Mouse (Mus musculus) activated CD4-positive, CD25-positive, alpha-beta regulatory T cell, adult 4 months (primary cell): ENCODE data around the gene Smtn. TPM values are rescaled to one million over a fixed set of nuclear protein-coding genes. Genes with fewer than 3 reads are reported as not detected.
A peak's percentile ranks its signal among the peaks of the same experiment; 100 is the strongest.

ENCODE experiments used
- ATAC-seq: one replicate; pipeline ENCODE4 v1.8.0; 2017
- polyA plus RNA-seq, 2 experiments: library from polyadenylated mRNA; unstranded; fragments of 100-300 nt; shearing (Covaris generic); gene quantifications; one replicate each; pipeline ENCODE4 v1.2.1; 2017

Gene Smtn
- polyA plus RNA-seq, 2 experiments from 2014 or later, result 1.7 to 3.4 TPM

- ATAC-seq, result no peak
These were observed 32.2 kb downstream of the Smtn start for GRCm38 (mm10) chr11:3508226-3508625.

- no peak for ATAC-seq
These were observed 36.4 kb downstream of the Smtn start for GRCm38 (mm10) chr11:3503755-3504693.

- no peak for ATAC-seq
These were observed 37.8 kb downstream of the Smtn start for GRCm38 (mm10) chr11:3502459-3503072.

GRCm38 (mm10) chr11:3502057-3502456, 38.4 kb downstream of the Smtn start:
- no peak for ATAC-seq

- no peak for ATAC-seq
These were observed 43.1 kb downstream of the Smtn start for GRCm38 (mm10) chr11:3497296-3497695.

- ATAC-seq, result no peak
These were observed 43.7 kb downstream of the Smtn start for GRCm38 (mm10) chr11:3496756-3497155.

- ATAC-seq, result no peak
These were observed 44.9 kb downstream of the Smtn start for GRCm38 (mm10) chr11:3495496-3495895.

- no peak for ATAC-seq
These were observed 45.6 kb downstream of the Smtn start for GRCm38 (mm10) chr11:3494857-3495256.

GRCm38 (mm10) chr11:3492748-3493147, 47.7 kb downstream of the Smtn start:
- ATAC-seq, result no peak

GRCm38 (mm10) chr11:3489036-3489435, 51.4 kb downstream of the Smtn start:
- ATAC-seq, result no peak

GRCm38 (mm10) chr11:3487952-3488570, 52.4 kb downstream of the Smtn start, which contains the start of gene Pla2g3:
TSS of gene Pla2g3 (plus strand) at chr11:3488284.
- ATAC-seq, result no peak

GRCm38 (mm10) chr11:3486349-3486748, 54.1 kb downstream of the Smtn start:
- no peak for ATAC-seq

GRCm38 (mm10) chr11:3483980-3484642, 56.3 kb downstream of the Smtn start:
- ATAC-seq, result no peak

GRCm38 (mm10) chr11:3475489-3475888, 64.9 kb downstream of the Smtn start:
- no peak for ATAC-seq

GRCm38 (mm10) chr11:3474480-3475115, 65.8 kb downstream of the Smtn start:
- ATAC-seq, result no peak

GRCm38 (mm10) chr11:3472484-3472883, 67.9 kb downstream of the Smtn start:
- ATAC-seq, result peak; percentile 52

GRCm38 (mm10) chr11:3471448-3471850, 69.0 kb downstream of the Smtn start:
- no peak for ATAC-seq

Other genes starting within 250 kb of the Smtn start
- 10 to 100 TPM; 32.9 to 53.5 TPM for gene Pik3ip1, start 210.2 kb downstream of the Smtn start, polyA plus RNA-seq
- gene Limk2, start 131.4 kb downstream of the Smtn start, polyA plus RNA-seq, result 10 to 100 TPM; 77.7 to 78.9 TPM
- 10 to 100 TPM; 17.6 to 18.9 TPM for gene Rnf185, start 88.2 kb downstream of the Smtn start, polyA plus RNA-seq
- under 1 TPM; 0.22 to 0.42 TPM for gene Pla2g3, start 52.3 kb downstream of the Smtn start, polyA plus RNA-seq
- not detected for gene Inpp5j, start 35.8 kb downstream of the Smtn start, polyA plus RNA-seq
- gene Selenom, start 25.9 kb downstream of the Smtn start, polyA plus RNA-seq, result 1 to 10 TPM; 5.2 to 8.0 TPM
- 1 to 10 TPM; 6.5 to 7.8 TPM for gene Morc2a, start 108.6 kb upstream of the Smtn start, polyA plus RNA-seq